Mouse (Mus musculus): ENCODE measurements around the gene Tprgl. TPM values are rescaled to one million over a fixed set of nuclear protein-coding genes. Genes with fewer than 3 reads are reported as not detected.

Gene Tprgl
- polyA plus RNA-seq, 1 experiment from 2014 or later: 109 TPM

DNA sequence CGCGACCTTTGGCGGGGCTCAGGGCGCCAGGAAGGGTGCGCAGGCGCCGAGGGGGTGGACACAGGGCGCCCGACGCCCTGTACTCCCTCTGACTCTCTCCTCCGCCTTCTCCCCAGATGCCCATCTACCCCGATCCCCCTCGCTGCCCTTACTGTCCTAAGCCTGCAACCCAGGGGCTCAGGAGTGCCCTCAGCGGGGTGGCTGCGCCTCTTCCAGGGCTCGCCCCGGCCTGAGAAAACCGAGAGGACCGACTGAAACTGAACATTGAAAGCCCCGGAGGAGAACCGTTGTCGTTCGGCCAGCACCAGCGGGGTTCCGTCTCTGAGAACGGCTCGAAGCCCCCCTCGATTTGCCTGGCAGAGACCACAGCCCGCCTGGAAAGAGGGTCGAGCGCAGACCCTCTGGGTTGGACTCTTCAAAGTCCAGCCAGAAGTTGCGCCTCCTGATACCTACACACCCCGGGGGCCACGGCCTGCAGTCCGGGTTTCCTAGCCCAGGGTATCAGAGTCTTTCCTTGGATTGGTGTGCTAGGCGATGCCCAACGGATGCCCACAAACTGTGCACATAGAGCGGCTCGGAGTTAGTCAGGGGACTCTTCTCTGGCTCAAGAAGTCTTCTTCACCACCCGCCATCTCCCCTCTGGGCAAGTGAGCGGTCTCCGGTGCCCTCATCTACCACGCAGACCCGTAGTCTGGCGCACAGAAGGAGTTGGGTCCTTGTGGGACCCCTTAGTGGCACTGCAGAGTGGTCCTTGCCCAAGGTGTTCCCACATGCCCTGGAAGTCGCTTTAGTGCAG, 20.1 kb downstream of the Tprgl start:
- H3K9me3 ChIP-seq (ENCODE audit: control insufficient read depth, low read length): no peaks in the 10 kb centered on the region
- ATAC-seq (ENCODE audit: insufficient number of reproducible peaks, low FRiP score, low TSS enrichment, low read depth) (no peak), DNase-seq (ENCODE audit: low spot score) (peak; percentile 62)
- peak overlapping the region; percentile 47 for H3K9ac ChIP-seq (ENCODE audit: low read length)
- WGBS: 2% methylated on average over 37 of the region's 46 CpGs
- H3K4me2 ChIP-seq (ENCODE audit: low read depth, severe bottlenecking): peak overlapping the region; percentile 78
- peaks cover 13% of the 10 kb centered on the region; the same call in 1 of the 2 replicates for H3K4me1 ChIP-seq (ENCODE audit: control insufficient read depth, insufficient read depth, low read length)
- no peak overlapping the region for H3K27ac ChIP-seq (replicated peaks; ENCODE audit: low read depth, low read length)
- H3K36me3 ChIP-seq (ENCODE audit: control insufficient read depth, insufficient read depth, low read length): no peaks in the 10 kb centered on the region
- peak overlapping the region; percentile 38 for H3K4me3 ChIP-seq (ENCODE audit: low read depth, low read length)
- peaks cover 57% of the 10 kb centered on the region for H3K27me3 ChIP-seq (ENCODE audit: control insufficient read depth, insufficient read depth, low read length)

DNA sequence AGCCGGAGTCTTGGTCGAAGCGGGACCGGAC, 20.5 kb downstream of the Tprgl start, which contains the start of gene Trp73:
Gene Trp73, minus strand, starts transcription at position 27 of the 31 bp plus-strand sequence.
- Histone ChIP-seq H3K4me2 (ENCODE audit: low read depth, severe bottlenecking) (peak within 1 kb of the TSS; percentile 78), H3K9ac (ENCODE audit: low read length) (peak within 1 kb of the TSS; percentile 47), H3K27me3 (ENCODE audit: control insufficient read depth, insufficient read depth, low read length) (peaks cover 57% of the 10 kb centered on the region), H3K36me3 (ENCODE audit: control insufficient read depth, insufficient read depth, low read length) (no peaks in the 10 kb centered on the region), H3K9me3 (ENCODE audit: control insufficient read depth, low read length) (no peaks in the 10 kb centered on the region), H3K4me3 (ENCODE audit: low read depth, low read length) (peak within 1 kb of the TSS; percentile 38), H3K4me1 (ENCODE audit: control insufficient read depth, insufficient read depth, low read length) (peaks cover 13% of the 10 kb centered on the region; the same call in 1 of the 2 replicates), H3K27ac (replicated peaks; ENCODE audit: low read depth, low read length) (no peak within 1 kb of the TSS)
- DNase-seq (ENCODE audit: low spot score): no peak
- 0% methylated on average over 4 of the region's 4 CpGs for WGBS
- ATAC-seq (ENCODE audit: insufficient number of reproducible peaks, low FRiP score, low TSS enrichment, low read depth): no peak

DNA sequence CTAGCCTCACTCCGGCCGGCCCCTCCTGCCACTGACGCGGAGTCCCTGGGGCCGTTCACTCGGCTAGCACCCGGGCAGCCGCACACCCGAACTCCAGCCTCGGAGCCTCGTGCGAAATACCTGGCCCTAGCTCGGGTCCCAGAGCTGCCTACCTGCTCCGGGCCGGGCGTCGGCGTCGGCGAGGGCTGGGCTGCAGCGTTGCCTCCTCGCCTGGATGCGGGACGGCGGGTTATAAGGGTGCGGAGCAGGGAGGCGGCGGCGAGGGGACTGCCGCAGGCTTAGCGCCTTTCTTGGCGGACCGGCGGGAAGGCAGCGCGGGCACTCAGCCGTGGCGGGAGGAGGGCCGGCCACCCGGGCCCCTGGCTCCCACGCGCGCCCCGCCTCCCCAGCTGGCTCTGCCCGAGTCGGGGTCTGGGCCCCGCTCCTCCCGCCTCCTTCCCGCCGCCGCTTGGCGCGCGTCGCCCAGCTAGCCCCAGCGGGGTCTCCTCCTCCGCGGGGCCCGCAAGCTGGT, 20.7 kb downstream of the Tprgl start:
- no peak for ATAC-seq (ENCODE audit: insufficient number of reproducible peaks, low FRiP score, low TSS enrichment, low read depth)
- Histone ChIP-seq H3K4me3 (ENCODE audit: low read depth, low read length) (peak overlapping the region; percentile 38), H3K4me1 (ENCODE audit: control insufficient read depth, insufficient read depth, low read length) (peaks cover 13% of the 10 kb centered on the region; the same call in 1 of the 2 replicates), H3K27ac (replicated peaks; ENCODE audit: low read depth, low read length) (no peak overlapping the region), H3K4me2 (ENCODE audit: low read depth, severe bottlenecking) (peak overlapping the region; percentile 78), H3K27me3 (ENCODE audit: control insufficient read depth, insufficient read depth, low read length) (peaks cover 57% of the 10 kb centered on the region), H3K9ac (ENCODE audit: low read length) (peak overlapping the region; percentile 47), H3K36me3 (ENCODE audit: control insufficient read depth, insufficient read depth, low read length) (no peaks in the 10 kb centered on the region), H3K9me3 (ENCODE audit: control insufficient read depth, low read length) (no peaks in the 10 kb centered on the region)
- DNase-seq (ENCODE audit: low spot score): peak; percentile 59
- whole genome bisulfite sequencing: under 1% methylated on average over 47 of the region's 59 CpGs

DNA sequence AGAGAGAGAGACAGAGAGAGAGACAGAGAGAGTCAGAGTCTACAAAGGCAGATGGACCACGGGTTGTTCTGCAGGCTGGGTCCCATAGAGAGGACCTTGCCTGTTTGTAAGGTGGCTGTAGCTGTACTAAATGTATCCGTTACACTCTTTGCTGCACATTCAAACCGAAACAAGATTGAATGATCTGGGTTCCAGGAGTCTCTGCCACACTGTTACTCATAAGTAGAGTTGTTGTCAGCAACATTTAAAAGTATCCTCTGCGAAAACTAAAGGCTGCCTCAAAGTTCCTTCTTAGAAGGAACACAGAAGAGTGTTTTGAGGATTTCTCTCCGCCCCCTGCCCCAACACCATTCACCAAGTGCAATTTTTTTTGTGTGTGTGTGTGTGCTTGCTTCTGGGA, 23.3 kb downstream of the Tprgl start:
- Histone ChIP-seq H3K9ac (ENCODE audit: low read length) (no peak overlapping the region), H3K27ac (replicated peaks; ENCODE audit: low read depth, low read length) (no peak overlapping the region), H3K9me3 (ENCODE audit: control insufficient read depth, low read length) (no peaks in the 10 kb centered on the region), H3K27me3 (ENCODE audit: control insufficient read depth, insufficient read depth, low read length) (peaks cover 59% of the 10 kb centered on the region), H3K4me3 (ENCODE audit: low read depth, low read length) (no peak overlapping the region), H3K4me2 (ENCODE audit: low read depth, severe bottlenecking) (no peak overlapping the region), H3K4me1 (ENCODE audit: control insufficient read depth, insufficient read depth, low read length) (peaks cover 7% of the 10 kb centered on the region; the same call in 1 of the 2 replicates), H3K36me3 (ENCODE audit: control insufficient read depth, insufficient read depth, low read length) (no peaks in the 10 kb centered on the region)
- ATAC-seq (ENCODE audit: insufficient number of reproducible peaks, low FRiP score, low TSS enrichment, low read depth): no peak
- no peak for DNase-seq (ENCODE audit: low spot score)
- WGBS: 62% methylated on average over 5 of the region's 5 CpGs

DNA sequence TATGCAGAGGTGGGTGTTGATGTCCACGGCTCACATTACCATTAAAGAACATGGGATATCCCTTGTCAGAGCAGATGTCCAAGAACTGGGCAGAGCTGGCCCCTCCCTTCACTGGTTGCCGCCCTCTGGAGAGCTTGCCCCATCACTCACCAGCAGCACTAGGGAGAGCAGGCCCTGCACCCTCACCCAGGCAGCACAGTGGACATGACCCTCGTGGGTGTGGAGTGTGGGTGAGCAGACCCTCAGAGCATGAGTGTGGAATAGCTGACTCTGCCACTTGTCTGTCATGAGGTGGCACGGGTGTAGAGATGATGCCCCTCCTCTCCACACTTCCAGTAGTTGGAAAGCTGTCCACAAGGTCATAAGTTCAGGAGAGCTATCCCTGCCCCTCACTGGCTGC, 25.7 kb downstream of the Tprgl start:
- WGBS: 58% methylated on average over 4 of the region's 4 CpGs
- Histone ChIP-seq H3K4me2 (ENCODE audit: low read depth, severe bottlenecking) (no peak overlapping the region), H3K36me3 (ENCODE audit: control insufficient read depth, insufficient read depth, low read length) (no peaks in the 10 kb centered on the region), H3K4me3 (ENCODE audit: low read depth, low read length) (no peak overlapping the region), H3K4me1 (ENCODE audit: control insufficient read depth, insufficient read depth, low read length) (peaks cover 2% of the 10 kb centered on the region; the same call in 1 of the 2 replicates), H3K9ac (ENCODE audit: low read length) (no peak overlapping the region), H3K27ac (replicated peaks; ENCODE audit: low read depth, low read length) (no peak overlapping the region), H3K27me3 (ENCODE audit: control insufficient read depth, insufficient read depth, low read length) (peaks cover 41% of the 10 kb centered on the region), H3K9me3 (ENCODE audit: control insufficient read depth, low read length) (no peaks in the 10 kb centered on the region)
- ATAC-seq (ENCODE audit: insufficient number of reproducible peaks, low FRiP score, low TSS enrichment, low read depth) (0 out of 2 replicates have a peak, but pooled peaks have one; percentile 31), DNase-seq (ENCODE audit: low spot score) (no peak)

DNA sequence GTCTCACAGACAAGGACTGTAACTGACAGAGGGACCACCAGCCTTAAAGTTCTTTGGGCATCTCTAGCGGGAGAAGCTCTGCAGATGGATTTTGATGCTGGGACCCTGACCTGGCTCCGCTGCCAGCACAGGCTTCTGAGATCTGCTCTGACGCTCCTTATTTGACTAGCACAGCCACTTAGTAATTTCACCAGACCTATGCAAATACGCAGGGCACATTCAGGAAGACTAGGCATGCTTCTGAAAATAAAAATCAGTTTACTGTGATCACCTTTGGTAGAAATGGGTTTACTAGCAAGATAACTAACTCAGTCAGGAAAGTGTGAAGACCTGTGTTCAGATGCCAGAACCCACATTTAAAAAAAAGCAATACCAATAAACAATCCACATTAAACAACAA, 28.6 kb downstream of the Tprgl start:
- WGBS: 79% methylated on average over 4 of the region's 4 CpGs
- no peak for ATAC-seq (ENCODE audit: insufficient number of reproducible peaks, low FRiP score, low TSS enrichment, low read depth)
- Histone ChIP-seq H3K4me1 (ENCODE audit: control insufficient read depth, insufficient read depth, low read length) (no peaks in the 10 kb centered on the region), H3K9me3 (ENCODE audit: control insufficient read depth, low read length) (no peaks in the 10 kb centered on the region), H3K36me3 (ENCODE audit: control insufficient read depth, insufficient read depth, low read length) (no peaks in the 10 kb centered on the region), H3K27me3 (ENCODE audit: control insufficient read depth, insufficient read depth, low read length) (peaks cover 14% of the 10 kb centered on the region; the same call in 1 of the 2 replicates), H3K4me2 (ENCODE audit: low read depth, severe bottlenecking) (no peak overlapping the region), H3K27ac (replicated peaks; ENCODE audit: low read depth, low read length) (no peak overlapping the region), H3K9ac (ENCODE audit: low read length) (no peak overlapping the region), H3K4me3 (ENCODE audit: low read depth, low read length) (no peak overlapping the region)
- DNase-seq (ENCODE audit: low spot score): no peak

DNA sequence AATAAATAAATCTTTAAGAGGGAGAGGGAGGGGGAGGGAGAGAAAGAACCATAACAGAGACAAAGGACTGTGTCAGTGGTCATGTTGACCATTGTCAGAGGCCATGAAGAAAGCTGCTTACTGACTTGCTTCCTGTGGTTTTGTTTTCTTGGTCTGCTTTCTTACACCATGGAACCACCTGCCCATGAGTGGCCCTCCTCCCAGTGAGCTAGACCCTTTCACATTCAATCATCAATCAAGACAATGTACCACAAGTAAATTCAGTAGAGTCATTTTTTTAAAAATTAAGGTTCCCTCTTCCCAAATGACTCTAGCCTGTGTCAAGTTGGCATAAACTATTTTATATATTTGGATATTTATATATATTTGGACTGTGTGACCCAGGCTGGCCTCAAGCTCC, 30.5 kb downstream of the Tprgl start:
- Histone ChIP-seq H3K36me3 (ENCODE audit: control insufficient read depth, insufficient read depth, low read length) (no peaks in the 10 kb centered on the region), H3K4me3 (ENCODE audit: low read depth, low read length) (no peak overlapping the region), H3K27me3 (ENCODE audit: control insufficient read depth, insufficient read depth, low read length) (0 out of 2 replicates have a peak, but pooled peaks cover 2% of the 10 kb centered on the region), H3K27ac (replicated peaks; ENCODE audit: low read depth, low read length) (no peak overlapping the region), H3K4me2 (ENCODE audit: low read depth, severe bottlenecking) (no peak overlapping the region), H3K9me3 (ENCODE audit: control insufficient read depth, low read length) (no peaks in the 10 kb centered on the region), H3K4me1 (ENCODE audit: control insufficient read depth, insufficient read depth, low read length) (no peaks in the 10 kb centered on the region), H3K9ac (ENCODE audit: low read length) (no peak overlapping the region)
- ATAC-seq (ENCODE audit: insufficient number of reproducible peaks, low FRiP score, low TSS enrichment, low read depth): no peak
- DNase-seq (ENCODE audit: low spot score): no peak

DNA sequence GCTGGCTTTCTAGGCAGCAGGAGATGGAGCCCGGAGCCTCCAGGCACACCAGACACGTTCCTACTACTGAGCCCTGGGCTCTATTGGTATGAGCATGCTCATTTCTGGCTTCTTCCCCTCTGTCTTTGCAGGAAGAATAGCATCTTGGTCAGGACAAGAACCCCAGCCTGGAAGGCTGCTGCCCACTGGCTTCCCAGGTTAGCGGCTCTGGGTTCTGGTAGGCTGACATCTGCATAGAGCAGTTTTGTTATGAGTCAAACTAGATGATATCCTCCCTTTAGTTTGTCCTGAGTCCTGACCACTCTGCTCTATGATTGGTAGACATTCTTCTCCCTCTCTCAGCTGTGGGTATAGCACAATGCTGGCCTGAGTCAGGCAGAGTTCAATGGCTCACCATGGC, 33.2 kb downstream of the Tprgl start:
- Histone ChIP-seq H3K27ac (replicated peaks; ENCODE audit: low read depth, low read length) (no peak overlapping the region), H3K4me1 (ENCODE audit: control insufficient read depth, insufficient read depth, low read length) (no peaks in the 10 kb centered on the region), H3K27me3 (ENCODE audit: control insufficient read depth, insufficient read depth, low read length) (0 out of 2 replicates have a peak, but pooled peaks cover 3% of the 10 kb centered on the region), H3K9ac (ENCODE audit: low read length) (no peak overlapping the region), H3K36me3 (ENCODE audit: control insufficient read depth, insufficient read depth, low read length) (no peaks in the 10 kb centered on the region), H3K4me2 (ENCODE audit: low read depth, severe bottlenecking) (no peak overlapping the region), H3K4me3 (ENCODE audit: low read depth, low read length) (no peak overlapping the region), H3K9me3 (ENCODE audit: control insufficient read depth, low read length) (no peaks in the 10 kb centered on the region)
- 78% methylated on average over 3 of the region's 3 CpGs for WGBS
- DNase-seq (ENCODE audit: low spot score) (no peak), ATAC-seq (ENCODE audit: insufficient number of reproducible peaks, low FRiP score, low TSS enrichment, low read depth) (no peak)

DNA sequence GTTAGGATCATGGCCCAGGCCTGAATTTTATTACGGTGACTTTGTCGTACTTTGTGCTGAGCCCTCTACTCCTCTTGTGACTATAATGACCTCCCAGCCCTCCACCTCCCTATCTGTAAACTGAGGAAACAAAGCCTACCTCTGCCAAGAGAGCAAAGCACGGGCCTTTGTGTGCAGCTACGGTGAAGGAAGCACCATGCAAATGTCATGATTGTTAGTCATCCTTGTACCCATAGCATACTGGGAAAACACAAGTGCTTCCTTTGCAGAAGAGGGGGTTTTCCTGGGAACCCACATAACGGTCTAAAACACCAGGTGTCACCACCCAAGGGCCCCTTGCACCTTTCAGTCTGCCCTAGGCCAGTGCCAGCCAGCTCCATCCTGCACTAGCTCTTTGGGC, 35.3 kb downstream of the Tprgl start:
- Histone ChIP-seq H3K4me1 (ENCODE audit: control insufficient read depth, insufficient read depth, low read length) (no peaks in the 10 kb centered on the region), H3K27me3 (ENCODE audit: control insufficient read depth, insufficient read depth, low read length) (0 out of 2 replicates have a peak, but pooled peaks cover 3% of the 10 kb centered on the region), H3K9me3 (ENCODE audit: control insufficient read depth, low read length) (no peaks in the 10 kb centered on the region), H3K36me3 (ENCODE audit: control insufficient read depth, insufficient read depth, low read length) (no peaks in the 10 kb centered on the region), H3K4me3 (ENCODE audit: low read depth, low read length) (no peak overlapping the region), H3K4me2 (ENCODE audit: low read depth, severe bottlenecking) (no peak overlapping the region), H3K27ac (replicated peaks; ENCODE audit: low read depth, low read length) (no peak overlapping the region), H3K9ac (ENCODE audit: low read length) (no peak overlapping the region)
- DNase-seq (ENCODE audit: low spot score) (no peak), ATAC-seq (ENCODE audit: insufficient number of reproducible peaks, low FRiP score, low TSS enrichment, low read depth) (no peak)
- 73% methylated on average over 5 of the region's 5 CpGs for WGBS
